Mouse (Mus musculus) kidney, postnatal 4 days (tissue): ENCODE measurements around the gene Tmem167b.

Source experiments
- DNase-seq, 2 experiments: peaks; one replicate each; pipeline ENCODE4 v3.0.0; 2021; ENCODE audit warnings: mixed read lengths in 2 of 2

The Tmem167b gene

DNA sequence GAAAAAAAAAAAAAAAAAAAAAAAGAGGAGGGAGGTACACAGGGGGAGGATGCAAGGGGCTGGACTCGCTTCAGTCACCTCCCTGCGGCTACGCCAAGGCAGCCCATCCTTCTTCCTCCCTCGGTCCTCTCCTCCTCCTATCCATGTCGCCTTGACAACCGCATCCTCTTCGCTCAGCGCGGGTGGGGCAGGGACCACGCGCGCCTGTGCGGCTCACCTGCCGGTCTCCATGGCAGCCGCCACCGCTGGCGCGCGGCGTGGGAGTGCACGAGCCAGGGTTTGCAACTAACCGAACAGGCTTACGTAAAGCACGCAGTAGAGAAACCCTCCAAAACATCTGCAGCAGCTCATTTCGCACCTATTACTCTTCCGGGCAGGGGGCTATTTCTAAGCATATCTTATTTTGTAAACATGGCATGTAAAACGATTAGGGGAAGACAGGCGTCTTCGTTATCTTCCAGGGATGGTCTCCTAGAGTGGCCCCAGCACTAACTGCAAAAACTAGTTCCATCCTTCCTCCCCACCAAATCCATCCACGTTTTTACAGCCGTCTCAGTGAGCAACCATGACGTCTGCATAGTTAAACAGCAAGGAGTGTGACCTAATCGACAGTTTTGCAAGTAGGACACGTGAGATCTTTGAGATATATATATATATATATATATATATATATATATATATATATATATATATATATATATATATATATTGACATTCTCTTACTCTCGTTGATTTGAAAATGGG lies 25.6 kb downstream of the Tmem167b start, which contains the start of gene 5330417C22Rik:
5330417C22Rik (minus strand) TSS at position 20 of the 744 bp plus-strand sequence.
- peak; percentile 32 to 58 for DNase-seq

DNA sequence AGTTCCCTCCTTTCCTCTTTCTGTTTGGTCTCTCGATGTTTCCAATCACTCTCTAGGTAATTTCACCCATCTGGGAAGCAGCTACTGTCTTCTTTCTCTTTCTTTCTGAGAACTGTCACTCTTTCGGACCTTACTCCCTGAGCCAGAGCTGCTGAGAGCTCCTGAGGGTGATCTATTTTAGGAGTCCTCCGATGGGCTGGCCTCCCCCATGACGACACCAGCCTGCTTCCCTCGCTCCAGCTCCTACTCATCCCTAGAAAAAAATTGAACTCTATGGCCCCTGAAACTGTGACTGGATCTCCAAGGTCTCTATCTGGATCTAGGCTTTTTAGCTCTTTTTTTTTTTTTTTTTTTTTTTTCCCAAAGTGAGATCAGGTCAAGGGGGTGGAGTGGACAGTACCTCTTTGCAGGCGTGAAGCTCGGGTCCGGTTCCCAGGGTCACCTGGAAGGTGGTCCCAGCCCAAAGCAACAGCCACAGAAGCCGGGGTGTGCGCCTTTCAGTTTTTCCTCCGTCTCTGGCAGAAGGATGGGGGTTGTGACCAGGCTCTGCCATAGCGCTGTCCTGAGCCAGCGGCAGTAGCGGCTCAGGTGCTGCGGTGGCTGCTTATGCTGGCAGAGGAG lies 26.3 kb downstream of the Tmem167b start:
- DNase-seq = no peak

DNA sequence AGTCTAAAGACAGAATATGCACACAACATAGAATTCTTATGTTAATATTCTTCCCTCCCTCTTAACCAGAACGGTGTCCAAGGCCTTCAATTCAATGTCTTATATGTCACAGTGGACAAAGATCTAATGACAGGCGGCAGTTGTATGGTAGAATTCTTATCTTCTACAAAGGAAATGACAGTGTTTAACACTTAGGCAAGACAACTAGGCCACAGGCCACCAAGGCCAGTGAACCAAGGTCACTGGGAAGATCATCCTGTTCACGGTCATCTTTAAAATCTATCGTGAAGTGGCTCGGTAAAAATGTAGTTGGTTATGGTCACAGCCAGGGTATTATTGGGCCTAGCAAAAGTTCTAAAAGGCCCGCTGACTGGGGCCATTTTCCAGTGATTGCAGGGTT lies 28.3 kb downstream of the Tmem167b start, which contains the start of gene 1700013F07Rik:
1700013F07Rik (plus strand) TSS at position 200 of the 400 bp plus-strand sequence.
- DNase-seq = no peak

DNA sequence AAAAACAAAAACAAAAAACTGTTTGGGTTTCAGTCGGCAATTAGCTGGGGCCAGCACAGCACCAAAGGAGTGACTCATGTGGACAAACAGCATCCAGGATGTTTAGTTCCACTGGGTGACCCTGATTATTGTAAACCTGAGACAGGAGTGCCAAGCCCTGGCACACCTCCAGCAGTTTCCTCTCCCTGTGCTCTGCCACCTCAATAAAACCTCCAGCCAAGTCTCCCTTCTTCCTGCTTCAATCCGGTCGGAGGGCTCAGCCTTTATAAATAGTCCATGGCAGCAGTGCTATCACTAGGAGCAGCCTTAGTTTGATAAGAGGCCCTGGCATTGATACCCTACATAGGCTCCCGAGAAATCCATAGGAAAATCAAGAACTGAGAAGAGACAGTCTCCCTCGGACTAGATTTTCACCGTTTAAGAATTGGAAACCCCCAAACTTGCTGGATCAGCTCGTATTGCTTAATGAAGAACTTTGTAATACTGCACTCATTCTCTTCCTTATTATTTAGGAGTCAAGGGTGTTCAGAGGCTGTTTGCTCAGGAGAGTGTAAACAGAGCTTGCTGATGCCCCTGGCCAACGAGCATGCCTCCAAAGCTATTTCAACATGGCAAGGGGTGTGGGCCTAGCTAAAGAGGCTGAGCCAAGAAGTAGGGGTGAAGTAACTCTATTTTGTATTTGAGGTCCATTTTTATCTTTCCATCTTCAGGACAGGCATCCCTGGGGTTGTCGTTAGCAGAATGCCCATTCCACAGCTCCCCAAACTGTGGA lies 29.0 kb downstream of the Tmem167b start:
- peak; percentile 60 to 66 for DNase-seq

DNA sequence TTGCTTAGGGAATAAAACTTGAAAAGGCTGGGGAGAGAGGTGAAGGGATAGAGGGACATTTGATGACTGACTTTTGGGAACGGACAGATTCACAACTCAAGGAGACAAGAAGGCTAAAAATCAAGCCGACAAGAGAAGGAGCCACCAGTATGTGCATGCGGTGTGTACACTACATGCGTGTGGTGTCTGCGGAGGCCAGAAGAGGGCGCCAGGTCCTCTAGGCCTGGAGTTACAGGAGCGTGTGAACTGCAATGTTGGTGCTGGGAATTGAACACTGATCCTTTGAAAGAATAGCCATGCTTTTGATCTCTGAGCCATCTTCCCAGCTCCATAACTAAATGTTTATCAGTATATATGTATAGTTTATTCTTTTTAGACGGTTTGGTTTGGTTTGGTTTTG lies 33.8 kb downstream of the Tmem167b start:
- DNase-seq = no peak

DNA sequence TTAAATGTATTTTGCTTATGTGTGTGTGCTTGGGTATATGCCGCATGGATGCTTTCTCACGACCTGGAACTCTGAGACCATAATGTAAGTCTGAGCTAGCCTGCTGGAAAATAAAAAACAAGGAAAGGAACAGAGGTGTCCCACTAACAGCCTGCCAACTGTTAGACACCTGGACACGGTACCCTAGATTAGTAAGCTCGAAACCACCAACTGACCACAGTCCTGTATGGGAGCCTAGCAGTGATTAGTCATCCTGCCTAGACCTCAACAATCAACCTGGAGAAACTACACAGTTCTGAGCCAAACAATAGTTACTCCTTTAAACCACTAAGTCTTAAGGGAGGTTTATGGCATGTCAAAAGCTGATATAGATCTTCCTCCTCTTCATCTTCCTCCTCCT lies 38.9 kb downstream of the Tmem167b start:
- no peak for DNase-seq

DNA sequence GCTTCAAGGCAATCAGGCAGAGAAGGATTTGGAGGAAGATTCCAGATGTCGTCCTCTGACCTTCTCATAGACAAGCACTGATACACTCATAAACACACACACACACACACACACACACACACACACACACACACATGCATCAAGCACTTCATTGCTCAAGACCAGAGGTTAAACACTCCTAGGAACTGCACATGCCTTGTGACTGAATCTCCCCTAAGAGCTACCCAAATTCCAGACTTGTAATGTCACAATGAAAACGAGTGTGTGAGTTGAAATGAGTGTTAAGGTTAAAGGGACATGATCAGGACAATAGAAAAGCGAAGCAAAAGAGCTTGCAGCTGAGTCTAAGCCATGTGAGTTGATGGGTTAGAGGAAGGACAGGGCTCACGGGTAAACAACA lies 44.0 kb downstream of the Tmem167b start:
- DNase-seq = no peak

DNA sequence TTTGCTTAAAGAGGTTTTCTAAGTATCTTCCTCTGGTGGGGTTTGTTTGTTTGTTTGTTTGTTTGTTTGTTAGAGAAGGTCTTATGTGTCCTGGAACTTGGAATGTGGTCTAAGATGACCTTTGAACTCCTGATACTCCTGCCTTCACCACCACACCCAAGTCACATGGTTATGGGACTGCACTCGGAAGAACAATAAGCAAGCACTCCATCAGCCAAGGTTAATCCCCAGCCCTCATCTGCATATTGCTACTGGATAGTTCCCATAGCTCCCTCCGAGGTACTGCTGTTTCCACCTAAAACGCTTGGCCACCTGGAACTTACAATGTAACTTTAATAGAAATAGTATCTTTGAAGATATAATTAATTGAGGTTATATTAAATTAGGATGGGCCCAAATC lies 48.8 kb downstream of the Tmem167b start:
- no peak for DNase-seq

DNA sequence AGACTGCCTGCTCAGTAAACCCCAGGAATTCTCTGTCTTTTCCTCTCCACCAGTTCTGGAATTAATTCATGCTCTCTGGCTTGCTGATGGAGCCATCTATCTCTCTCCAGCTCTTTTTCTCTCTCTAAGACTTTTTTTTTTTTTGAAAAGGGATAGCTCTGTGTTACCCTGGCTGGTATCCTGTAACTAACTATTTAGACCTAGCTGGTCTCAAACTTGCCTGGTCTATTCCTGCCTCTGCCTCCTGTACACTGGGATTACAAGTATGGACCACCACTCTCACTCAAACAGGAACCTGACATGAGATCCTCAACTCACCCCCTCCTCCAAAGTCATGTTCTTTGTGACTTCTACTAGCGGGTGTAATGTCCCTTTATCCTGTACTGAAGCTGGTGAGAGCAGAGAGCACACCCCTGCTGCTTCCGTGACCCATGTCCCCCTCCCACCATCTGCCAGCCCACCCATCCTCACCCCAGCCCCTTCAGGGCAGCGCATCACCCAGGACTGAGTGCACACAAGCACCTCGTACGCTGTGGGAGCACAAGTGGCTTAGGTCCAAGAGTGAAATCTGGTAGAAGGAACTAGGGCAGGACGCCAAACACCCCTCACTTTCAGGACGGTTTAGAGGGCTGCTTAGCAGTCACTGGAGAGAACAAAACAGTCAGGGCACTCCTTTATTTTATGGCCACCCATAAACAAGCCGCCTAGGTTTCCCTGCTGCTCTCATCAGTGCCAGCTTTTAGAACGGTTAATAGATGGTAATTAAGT lies 51.4 kb downstream of the Tmem167b start:
- peak; percentile 31 to 42 for DNase-seq

DNA sequence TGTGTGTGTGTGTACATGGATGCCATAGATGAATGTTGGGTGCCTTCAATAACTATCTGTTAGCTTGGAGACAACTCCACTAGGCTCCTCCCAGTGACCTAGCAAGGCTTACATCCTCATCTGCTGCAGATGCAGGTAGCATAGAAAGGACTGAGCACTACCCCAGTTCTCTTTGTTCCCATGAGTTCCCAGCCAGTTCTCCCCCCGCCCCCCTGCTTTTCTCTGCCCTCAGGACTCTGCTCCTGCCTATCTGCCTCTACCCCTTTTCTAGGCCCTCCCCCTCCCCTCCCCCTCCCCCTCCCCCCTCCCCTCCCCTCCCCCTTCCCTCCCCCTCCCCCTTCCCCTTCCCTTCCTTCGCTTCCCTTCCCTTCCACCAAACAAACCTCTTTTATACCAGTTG lies 52.1 kb downstream of the Tmem167b start:
- DNase-seq = no peak

DNA sequence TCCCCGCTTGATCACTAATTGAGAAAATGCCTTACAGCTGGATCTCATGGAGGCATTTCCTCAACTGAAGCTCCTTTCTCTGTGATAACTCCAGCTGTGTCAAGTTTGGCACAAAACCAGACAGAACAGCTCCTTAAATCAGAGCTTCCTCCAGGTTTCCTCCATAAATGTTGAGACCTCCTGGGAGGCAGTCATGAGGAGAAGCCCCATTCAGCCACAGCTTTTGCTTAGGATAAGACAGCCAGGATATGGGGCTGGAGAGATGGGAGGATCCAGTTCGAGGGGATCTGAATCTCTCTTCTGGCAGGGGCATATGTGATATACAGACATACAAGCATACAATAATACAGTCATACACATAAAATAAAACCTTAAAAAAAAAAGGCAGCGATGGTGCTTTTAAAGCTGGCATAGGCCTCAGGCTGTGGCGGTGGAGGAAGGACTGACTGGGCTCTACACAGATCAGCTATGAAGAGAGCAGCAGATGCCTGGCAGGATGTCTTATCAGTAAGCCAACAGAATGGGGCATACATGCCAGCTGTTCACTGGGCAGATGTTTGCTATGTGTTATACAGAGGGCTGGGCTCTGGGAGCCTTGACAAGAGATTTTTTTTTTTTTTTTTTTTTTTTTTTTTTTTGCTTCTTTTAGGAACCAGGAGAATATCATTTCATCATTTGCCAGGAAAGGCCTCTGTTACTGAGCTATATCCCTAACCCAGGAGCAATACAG lies 53.4 kb downstream of the Tmem167b start:
- no peak for DNase-seq
